Mouse (Mus musculus): ENCODE measurements around the gene Lce1g. TPM values are rescaled to one million over a fixed set of nuclear protein-coding genes. Genes with fewer than 3 reads are reported as not detected.

Lce1g gene
- total and polyA plus RNA-seq, 2 experiments: not detected

DNA sequence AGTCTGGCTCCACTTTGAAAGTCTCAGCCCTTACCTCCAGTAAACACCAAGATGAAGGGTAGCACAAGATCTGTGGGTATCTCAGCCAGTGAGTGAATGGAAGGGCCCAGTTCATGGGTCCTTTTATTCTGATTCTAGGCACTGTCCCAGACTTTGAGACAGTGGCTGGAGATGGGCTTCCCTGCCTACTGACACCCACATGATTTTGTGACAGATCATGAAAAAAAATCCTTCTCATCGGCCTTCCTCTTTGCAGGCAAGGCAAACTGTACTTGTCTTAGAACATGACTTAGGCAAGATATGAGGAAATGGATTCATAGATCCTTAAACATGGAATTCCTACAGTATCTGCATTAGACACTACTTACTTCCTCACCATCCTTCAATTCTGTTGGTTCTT lies 13.1 kb downstream of the Lce1g start, which contains the start of gene Gm38119:
Gene Gm38119 (minus strand): TSS at position 101 of the 400 bp plus-strand sequence.
- Histone ChIP-seq H3K9ac (ENCODE audit: low read depth, low read length) (no peak within 1 kb of the TSS), H3K4me1 (ENCODE audit: control insufficient read depth, insufficient read depth, low read length) (no peaks in the 10 kb centered on the region), H3K27ac (replicated peaks; ENCODE audit: insufficient read depth, low read depth, low read length) (no peak within 1 kb of the TSS), H3K36me3 (ENCODE audit: control insufficient read depth, insufficient read depth, low read length) (no peaks in the 10 kb centered on the region), H3K4me3 (ENCODE audit: insufficient read depth, low read depth, low read length) (no peak within 1 kb of the TSS), H3K27me3 (ENCODE audit: control insufficient read depth, insufficient read depth, low read length) (no peaks in the 10 kb centered on the region), H3K79me2 (ENCODE audit: control insufficient read depth, insufficient read depth, low read length) (no peaks in the 10 kb centered on the region)
- no peak for DNase-seq (ENCODE audit: extremely low read depth, low read depth, low spot score)
- no peak for TF ChIP-seq POLR2A (IDR thresholded peaks at IDR 0.05; ENCODE audit: extremely low read depth, insufficient read depth, low read length)
- no peak for TF ChIP-seq CTCF (IDR thresholded peaks at IDR 0.05; ENCODE audit: low read depth, low read length)
- 59% methylated on average over 1 of the region's 1 CpGs for WGBS

DNA sequence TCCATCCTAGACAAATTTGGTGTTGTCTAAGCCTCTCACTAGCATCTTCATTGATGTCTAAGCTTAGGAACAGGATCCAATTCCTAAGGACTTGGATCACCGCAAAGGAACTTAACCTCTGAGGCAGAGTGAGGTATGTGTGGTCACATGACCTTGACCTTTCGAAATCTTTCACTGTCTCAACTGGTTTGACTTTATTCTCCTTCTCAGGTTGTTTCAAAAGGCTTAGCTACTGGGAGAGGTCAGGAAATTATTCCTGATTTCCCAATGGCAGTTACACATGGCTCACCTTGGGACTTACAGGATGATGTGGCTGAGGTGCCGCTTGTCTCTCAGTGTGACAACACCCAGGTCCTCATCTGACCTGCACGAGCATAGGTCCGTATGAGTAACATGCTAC lies 29.5 kb downstream of the Lce1g start:
- TF ChIP-seq POLR2A (IDR thresholded peaks at IDR 0.05; ENCODE audit: extremely low read depth, insufficient read depth, low read length) (no peak), CTCF (IDR thresholded peaks at IDR 0.05; ENCODE audit: low read depth, low read length) (no peak)
- Histone ChIP-seq H3K4me1 (ENCODE audit: control insufficient read depth, insufficient read depth, low read length) (no peaks in the 10 kb centered on the region), H3K9ac (ENCODE audit: low read depth, low read length) (no peak overlapping the region), H3K27ac (replicated peaks; ENCODE audit: insufficient read depth, low read depth, low read length) (no peak overlapping the region), H3K4me3 (ENCODE audit: insufficient read depth, low read depth, low read length) (no peak overlapping the region), H3K36me3 (ENCODE audit: control insufficient read depth, insufficient read depth, low read length) (no peaks in the 10 kb centered on the region), H3K79me2 (ENCODE audit: control insufficient read depth, insufficient read depth, low read length) (no peaks in the 10 kb centered on the region), H3K27me3 (ENCODE audit: control insufficient read depth, insufficient read depth, low read length) (no peaks in the 10 kb centered on the region)
- no peak for DNase-seq (ENCODE audit: extremely low read depth, low read depth, low spot score)
- 84% methylated on average over 5 of the region's 5 CpGs for WGBS

DNA sequence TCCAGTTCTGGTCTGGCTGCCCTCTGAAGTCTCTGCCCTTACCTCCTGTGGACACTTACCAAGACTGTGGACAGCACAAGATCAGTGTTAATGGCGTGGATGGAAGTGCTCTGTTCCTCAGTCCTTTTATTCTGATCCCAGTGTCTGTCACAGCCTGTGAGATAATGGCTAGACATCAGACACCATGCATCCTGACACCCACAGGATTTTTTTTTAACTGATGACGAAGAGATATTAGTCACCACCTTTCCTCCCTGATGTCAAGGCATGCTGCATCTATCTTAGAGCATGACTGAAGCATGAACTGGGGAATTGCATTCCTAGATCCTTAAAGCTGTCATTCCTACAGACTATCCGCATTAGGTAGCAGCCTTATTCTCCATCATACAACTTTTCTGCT lies 31.9 kb downstream of the Lce1g start, which contains the start of gene Lce1f:
Gene Lce1f (minus strand): TSS at position 101 of the 400 bp plus-strand sequence.
- no peaks in the 10 kb centered on the region for H3K36me3 ChIP-seq (ENCODE audit: control insufficient read depth, insufficient read depth, low read length)
- no peak within 1 kb of the TSS for H3K4me3 ChIP-seq (ENCODE audit: insufficient read depth, low read depth, low read length)
- no peak within 1 kb of the TSS for H3K9ac ChIP-seq (ENCODE audit: low read depth, low read length)
- H3K79me2 ChIP-seq (ENCODE audit: control insufficient read depth, insufficient read depth, low read length): no peaks in the 10 kb centered on the region
- no peak for DNase-seq (ENCODE audit: extremely low read depth, low read depth, low spot score)
- WGBS: 74% methylated on average over 3 of the region's 3 CpGs
- H3K27ac ChIP-seq (replicated peaks; ENCODE audit: insufficient read depth, low read depth, low read length): no peak within 1 kb of the TSS
- TF ChIP-seq CTCF (IDR thresholded peaks at IDR 0.05; ENCODE audit: low read depth, low read length) (no peak), POLR2A (IDR thresholded peaks at IDR 0.05; ENCODE audit: extremely low read depth, insufficient read depth, low read length) (no peak)
- no peaks in the 10 kb centered on the region for H3K27me3 ChIP-seq (ENCODE audit: control insufficient read depth, insufficient read depth, low read length)
- H3K4me1 ChIP-seq (ENCODE audit: control insufficient read depth, insufficient read depth, low read length): no peaks in the 10 kb centered on the region

DNA sequence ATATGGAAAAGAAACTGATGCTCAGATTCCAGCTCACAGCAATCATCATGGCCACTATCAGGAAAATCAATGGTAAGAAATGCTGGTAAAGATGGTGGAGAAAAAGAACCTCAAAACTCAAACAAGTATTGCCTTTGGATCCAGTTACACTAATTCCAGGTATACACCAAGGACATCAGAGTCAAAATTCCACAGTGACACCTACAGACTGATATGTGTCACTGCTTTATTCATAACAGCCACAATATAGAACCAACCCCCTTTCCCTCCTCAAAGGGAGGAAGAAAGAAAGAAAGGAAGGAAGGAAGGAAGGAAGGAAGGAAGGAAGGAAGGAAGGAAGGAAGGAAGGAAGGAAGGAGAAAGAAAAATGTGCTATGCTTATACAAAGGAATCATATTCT lies 37.0 kb downstream of the Lce1g start:
- no peaks in the 10 kb centered on the region for H3K79me2 ChIP-seq (ENCODE audit: control insufficient read depth, insufficient read depth, low read length)
- H3K36me3 ChIP-seq (ENCODE audit: control insufficient read depth, insufficient read depth, low read length): no peaks in the 10 kb centered on the region
- no peak overlapping the region for H3K4me3 ChIP-seq (ENCODE audit: insufficient read depth, low read depth, low read length)
- DNase-seq (ENCODE audit: extremely low read depth, low read depth, low spot score): no peak
- TF ChIP-seq CTCF (IDR thresholded peaks at IDR 0.05; ENCODE audit: low read depth, low read length): no peak
- no peak for TF ChIP-seq POLR2A (IDR thresholded peaks at IDR 0.05; ENCODE audit: extremely low read depth, insufficient read depth, low read length)
- no peak overlapping the region for H3K9ac ChIP-seq (ENCODE audit: low read depth, low read length)
- H3K4me1 ChIP-seq (ENCODE audit: control insufficient read depth, insufficient read depth, low read length): no peaks in the 10 kb centered on the region
- H3K27me3 ChIP-seq (ENCODE audit: control insufficient read depth, insufficient read depth, low read length): no peaks in the 10 kb centered on the region
- H3K27ac ChIP-seq (replicated peaks; ENCODE audit: insufficient read depth, low read depth, low read length): no peak overlapping the region

DNA sequence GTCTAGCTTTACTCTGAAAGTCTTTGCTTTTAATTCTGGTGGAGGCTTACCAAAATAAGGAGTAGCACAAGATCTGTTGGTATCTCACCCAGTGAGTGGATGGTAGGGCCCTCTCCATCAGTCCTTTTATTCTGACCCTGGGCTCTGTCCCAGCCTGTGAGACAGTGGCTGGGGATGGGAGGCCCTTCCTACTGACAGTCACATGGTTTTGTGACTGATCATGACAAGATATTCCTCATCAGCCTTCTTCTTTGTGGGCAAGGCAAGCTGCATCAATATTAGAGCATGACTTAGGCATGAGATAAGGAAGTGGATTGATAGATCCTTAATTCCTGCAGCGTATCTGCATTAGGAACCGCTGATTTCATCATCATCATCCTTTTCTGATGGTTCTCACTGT lies 43.2 kb downstream of the Lce1g start, which contains the start of gene Lce1e:
Gene Lce1e (minus strand): TSS at position 101 of the 400 bp plus-strand sequence.
- Histone ChIP-seq H3K4me3 (ENCODE audit: insufficient read depth, low read depth, low read length) (no peak within 1 kb of the TSS), H3K4me1 (ENCODE audit: control insufficient read depth, insufficient read depth, low read length) (no peaks in the 10 kb centered on the region), H3K27me3 (ENCODE audit: control insufficient read depth, insufficient read depth, low read length) (no peaks in the 10 kb centered on the region), H3K9ac (ENCODE audit: low read depth, low read length) (no peak within 1 kb of the TSS), H3K27ac (replicated peaks; ENCODE audit: insufficient read depth, low read depth, low read length) (no peak within 1 kb of the TSS), H3K36me3 (ENCODE audit: control insufficient read depth, insufficient read depth, low read length) (no peaks in the 10 kb centered on the region), H3K79me2 (ENCODE audit: control insufficient read depth, insufficient read depth, low read length) (no peaks in the 10 kb centered on the region)
- 74% methylated on average over 2 of the region's 2 CpGs for WGBS
- DNase-seq (ENCODE audit: extremely low read depth, low read depth, low spot score): no peak
- TF ChIP-seq CTCF (IDR thresholded peaks at IDR 0.05; ENCODE audit: low read depth, low read length): no peak
- TF ChIP-seq POLR2A (IDR thresholded peaks at IDR 0.05; ENCODE audit: extremely low read depth, insufficient read depth, low read length): no peak

Other genes starting within 250 kb of the Lce1g start
- not detected in 2 replicates for gene 2310046K23Rik, start 217.8 kb downstream of the Lce1g start, total RNA-seq (2014; rRNA removed)
- gene 2310046K23Rik, start 217.8 kb downstream of the Lce1g start, polyA plus RNA-seq (2012; rRNA removed): not detected in 2 replicates
- not detected in 2 replicates for gene Ivl, start 178.6 kb downstream of the Lce1g start, total RNA-seq (2014; rRNA removed)
- gene Ivl, start 178.6 kb downstream of the Lce1g start, polyA plus RNA-seq (2012; rRNA removed): not detected in 2 replicates
- gene Smcp, start 163.3 kb downstream of the Lce1g start, total RNA-seq (2014; rRNA removed): not detected in 2 replicates
- 0.17 TPM in 1 of 2 replicates, not detected in the other for gene Smcp, start 163.3 kb downstream of the Lce1g start, polyA plus RNA-seq (2012; rRNA removed)
- gene 2210017I01Rik, start 144.8 kb downstream of the Lce1g start, total RNA-seq (2014; rRNA removed): not detected in 2 replicates
- not detected in 2 replicates for gene 2210017I01Rik, start 144.8 kb downstream of the Lce1g start, polyA plus RNA-seq (2012; rRNA removed)
- not detected in 2 replicates for gene Lce6a, start 130.7 kb downstream of the Lce1g start, total RNA-seq (2014; rRNA removed)
- gene Lce6a, start 130.7 kb downstream of the Lce1g start, polyA plus RNA-seq (2012; rRNA removed): not detected in 2 replicates
- not detected in 2 replicates for gene Lce1a1, start 104.0 kb downstream of the Lce1g start, total RNA-seq (2014; rRNA removed)
- gene Lce1a1, start 104.0 kb downstream of the Lce1g start, polyA plus RNA-seq (2012; rRNA removed): not detected in 2 replicates
- gene Lce1b, start 95.4 kb downstream of the Lce1g start, total RNA-seq (2014; rRNA removed): not detected in 2 replicates
- not detected in 2 replicates for gene Lce1b, start 95.4 kb downstream of the Lce1g start, polyA plus RNA-seq (2012; rRNA removed)
- not detected in 2 replicates for gene Lce1a2, start 82.0 kb downstream of the Lce1g start, total RNA-seq (2014; rRNA removed)
- not detected in 2 replicates for gene Lce1a2, start 82.0 kb downstream of the Lce1g start, polyA plus RNA-seq (2012; rRNA removed)
- not detected in 2 replicates for gene Lce1c, start 73.1 kb downstream of the Lce1g start, total RNA-seq (2014; rRNA removed)
- gene Lce1c, start 73.1 kb downstream of the Lce1g start, polyA plus RNA-seq (2012; rRNA removed): not detected in 2 replicates
- not detected in 2 replicates for gene Lce1d, start 65.1 kb downstream of the Lce1g start, total RNA-seq (2014; rRNA removed)
- not detected in 2 replicates for gene Lce1d, start 65.1 kb downstream of the Lce1g start, polyA plus RNA-seq (2012; rRNA removed)
- not detected in 2 replicates for gene Lce1e, start 43.3 kb downstream of the Lce1g start, total RNA-seq (2014; rRNA removed)
- gene Lce1e, start 43.3 kb downstream of the Lce1g start, polyA plus RNA-seq (2012; rRNA removed): not detected in 2 replicates
- not detected in 2 replicates for gene Lce1f, start 32.0 kb downstream of the Lce1g start, total RNA-seq (2014; rRNA removed)
- not detected in 2 replicates for gene Lce1f, start 32.0 kb downstream of the Lce1g start, polyA plus RNA-seq (2012; rRNA removed)
- gene Gm38119, start 13.2 kb downstream of the Lce1g start, total RNA-seq (2014; rRNA removed): not detected in 2 replicates
- not detected in 2 replicates for gene Gm38119, start 13.2 kb downstream of the Lce1g start, polyA plus RNA-seq (2012; rRNA removed)
- gene Lce1h, start 12.7 kb upstream of the Lce1g start, total RNA-seq (2014; rRNA removed): not detected in 2 replicates
- gene Lce1h, start 12.7 kb upstream of the Lce1g start, polyA plus RNA-seq (2012; rRNA removed): not detected in 2 replicates
- gene Lce1i, start 26.6 kb upstream of the Lce1g start, total RNA-seq (2014; rRNA removed): not detected in 2 replicates
- not detected in 2 replicates for gene Lce1i, start 26.6 kb upstream of the Lce1g start, polyA plus RNA-seq (2012; rRNA removed)
- not detected in 2 replicates for gene Lce1j, start 38.2 kb upstream of the Lce1g start, total RNA-seq (2014; rRNA removed)
- gene Lce1j, start 38.2 kb upstream of the Lce1g start, polyA plus RNA-seq (2012; rRNA removed): not detected in 2 replicates
- not detected in 2 replicates for gene Lce1k, start 55.6 kb upstream of the Lce1g start, total RNA-seq (2014; rRNA removed)
- not detected in 2 replicates for gene Lce1k, start 55.6 kb upstream of the Lce1g start, polyA plus RNA-seq (2012; rRNA removed)
- gene Kprp, start 74.9 kb upstream of the Lce1g start, total RNA-seq (2014; rRNA removed): not detected in 2 replicates
- gene Kprp, start 74.9 kb upstream of the Lce1g start, polyA plus RNA-seq (2012; rRNA removed): not detected in 2 replicates
- gene Lce1l, start 98.9 kb upstream of the Lce1g start, total RNA-seq (2014; rRNA removed): not detected in 2 replicates
- not detected in 2 replicates for gene Lce1l, start 98.9 kb upstream of the Lce1g start, polyA plus RNA-seq (2012; rRNA removed)
- gene 2310050C09Rik, start 117.9 kb upstream of the Lce1g start, total RNA-seq (2014; rRNA removed): not detected in 2 replicates
- not detected in 2 replicates for gene 2310050C09Rik, start 117.9 kb upstream of the Lce1g start, polyA plus RNA-seq (2012; rRNA removed)
- not detected in 2 replicates for gene Lce3a, start 173.9 kb upstream of the Lce1g start, total RNA-seq (2014; rRNA removed)
- gene Lce3a, start 173.9 kb upstream of the Lce1g start, polyA plus RNA-seq (2012; rRNA removed): not detected in 2 replicates
- not detected in 2 replicates for gene Lce3b, start 180.6 kb upstream of the Lce1g start, total RNA-seq (2014; rRNA removed)
- not detected in 2 replicates for gene Lce3b, start 180.6 kb upstream of the Lce1g start, polyA plus RNA-seq (2012; rRNA removed)
- gene Lce3c, start 192.1 kb upstream of the Lce1g start, total RNA-seq (2014; rRNA removed): not detected in 2 replicates
- gene Lce3c, start 192.1 kb upstream of the Lce1g start, polyA plus RNA-seq (2012; rRNA removed): not detected in 2 replicates
- gene Lce3d, start 205.1 kb upstream of the Lce1g start, total RNA-seq (2014; rRNA removed): not detected in 2 replicates
- not detected in 2 replicates for gene Lce3d, start 205.1 kb upstream of the Lce1g start, polyA plus RNA-seq (2012; rRNA removed)
- not detected in 2 replicates for gene Lce3e, start 214.7 kb upstream of the Lce1g start, total RNA-seq (2014; rRNA removed)
- not detected in 2 replicates for gene Lce3e, start 214.7 kb upstream of the Lce1g start, polyA plus RNA-seq (2012; rRNA removed)
- not detected in 2 replicates for gene Lce3f, start 239.9 kb upstream of the Lce1g start, total RNA-seq (2014; rRNA removed)
- not detected in 2 replicates for gene Lce3f, start 239.9 kb upstream of the Lce1g start, polyA plus RNA-seq (2012; rRNA removed)